Mouse (Mus musculus): Measurements from ENCODE around the gene Selenom.

DNA sequence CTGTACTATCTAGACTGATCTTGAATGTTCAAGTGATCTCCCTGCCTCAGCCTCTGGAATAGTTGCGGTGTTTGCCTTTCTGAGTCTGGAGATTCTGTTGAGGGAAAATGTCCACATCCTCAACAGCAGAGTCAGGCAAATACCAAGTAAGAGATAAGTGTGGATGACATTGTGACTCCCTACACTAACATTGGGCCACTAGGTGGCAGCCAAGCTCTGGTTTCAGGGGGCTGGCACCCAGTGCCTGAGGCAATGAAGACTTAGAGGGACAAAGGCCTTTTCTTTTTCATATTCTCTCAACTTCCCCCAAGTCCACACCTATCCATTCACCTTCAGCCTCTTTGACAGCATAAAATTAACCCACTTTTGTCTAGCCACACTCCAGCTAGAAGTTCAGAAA, 42.0 kb upstream of the Selenom start:
- TF ChIP-seq NANOG (IDR thresholded peaks at IDR 0.05; ENCODE audit: borderline replicate concordance, low read length) (peak; percentile 9; the same call in 1 of the 2 replicates), CTCF (conservative IDR thresholded peaks at IDR 0.05; ENCODE audit: low read length) (peak; percentile 70), POU5F1 (IDR thresholded peaks at IDR 0.05; ENCODE audit: borderline replicate concordance, low read length) (no peak)

Measured in E14TG2a.4 (cell line).